Mouse (Mus musculus) lung, adult 18-20 months (tissue): ENCODE data around the gene Mmd2.
A peak's percentile ranks its signal among the peaks of the same experiment; 100 is the strongest.

Experiments
- DNase-seq, 2 experiments: peaks; one replicate each; pipeline ENCODE4 v3.0.0; 2022; ENCODE audit warnings: mixed read lengths in 2 of 2

Mmd2 gene

GRCm38 (mm10) chr5:142545014-142545795 lies 63.4 kb downstream of the Mmd2 start:
- peak; percentile 48 to 57 for DNase-seq

- DNase-seq, result peak in 1 of 2 experiments; percentile 35
These were observed 71.3 kb downstream of the Mmd2 start for GRCm38 (mm10) chr5:142537286-142537685.

DNA sequence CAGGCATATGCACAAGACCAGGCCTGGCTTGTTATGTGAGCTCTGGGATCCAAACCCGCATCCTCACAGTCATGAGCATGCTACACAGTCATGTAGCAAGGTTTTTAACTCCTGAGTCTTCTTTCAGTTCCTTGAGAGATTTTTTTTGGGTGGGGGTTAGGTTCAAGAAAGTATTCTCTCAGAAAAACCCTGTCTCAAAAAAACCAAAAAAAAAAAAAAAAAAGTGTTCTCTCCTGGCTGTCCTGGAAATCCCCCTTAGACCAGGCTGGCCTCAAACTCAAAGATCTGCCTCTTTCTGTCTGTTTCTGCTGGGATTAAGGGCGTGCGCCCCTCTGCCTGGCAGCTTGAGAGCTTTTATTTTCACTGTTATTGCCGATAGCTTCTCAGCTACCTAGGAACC lies 73.2 kb downstream of the Mmd2 start:
- no peak for DNase-seq

DNA sequence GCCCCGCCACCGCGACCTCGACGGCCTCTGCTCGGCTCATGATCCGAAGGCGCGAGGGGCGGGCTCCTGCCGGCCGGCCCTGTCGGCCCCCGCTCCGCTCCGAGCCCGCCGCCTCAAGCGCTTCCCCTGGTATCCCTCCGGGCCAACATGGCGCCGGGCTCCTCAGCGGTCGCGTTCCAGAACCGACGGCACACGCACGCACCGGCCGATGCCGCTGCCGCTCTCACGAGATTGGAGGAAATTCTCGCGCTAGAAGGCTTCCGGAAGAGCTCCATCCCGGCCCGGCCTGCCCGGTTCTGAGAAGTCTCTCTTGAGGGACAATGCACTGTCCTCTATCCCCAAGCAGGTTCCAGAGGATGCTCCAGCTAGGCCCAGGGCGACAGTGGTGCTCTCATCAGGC lies 78.7 kb downstream of the Mmd2 start, which contains the start of gene Papolb:
Gene Papolb (minus strand): TSS at position 162 of the 400 bp plus-strand sequence.
- DNase-seq, result no peak

GRCm38 (mm10) chr5:142524711-142525464 lies 83.7 kb downstream of the Mmd2 start:
- DNase-seq, result no peak

GRCm38 (mm10) chr5:142521195-142521866 lies 87.3 kb downstream of the Mmd2 start:
- DNase-seq, result no peak

- DNase-seq, result no peak
These were observed 88.2 kb downstream of the Mmd2 start for GRCm38 (mm10) chr5:142520360-142520759.

- DNase-seq, result no peak
These were observed 89.6 kb downstream of the Mmd2 start for GRCm38 (mm10) chr5:142518973-142519372.
